Mouse (Mus musculus): ENCODE measurements at regions not wholly inside any gene's neighbourhood (a gene's known extent, or its start where the extent isn't known, plus 50 kb on each side); places are given as distances from the start of the nearest gene placed in this dataset.

DNA sequence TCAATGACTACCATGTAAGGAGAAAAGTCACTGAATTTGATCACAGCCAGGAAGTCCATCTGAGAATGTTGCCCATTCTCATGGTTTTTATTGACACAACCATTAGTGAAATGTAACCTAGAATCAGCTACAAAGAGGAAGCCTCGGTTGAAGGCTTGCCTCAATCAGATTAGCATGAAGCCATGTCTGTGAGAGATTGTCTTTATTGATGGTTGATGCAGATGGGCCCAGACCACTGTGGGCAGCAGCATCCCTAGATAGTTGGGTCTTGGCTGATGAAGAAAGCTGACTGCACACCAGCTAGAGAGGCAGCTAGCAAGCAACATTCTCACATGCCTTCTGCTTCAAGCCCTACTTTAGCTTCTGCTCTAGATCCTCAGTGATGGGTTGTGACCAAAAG is 60.4 kb upstream of the Rreb1 start:
- WGBS = 81% methylated on average over 1 of the region's 1 CpGs
- H3K4me3 ChIP-seq (replicated peaks; ENCODE audit: extremely low read depth, low read depth, low read length) = no peak overlapping the region
- no peaks in the 10 kb centered on the region for H3K4me1 ChIP-seq (ENCODE audit: control insufficient read depth, insufficient read depth, low read length)
- DNase-seq = no peak
- TF ChIP-seq CTCF (IDR thresholded peaks at IDR 0.05; ENCODE audit: insufficient read depth, low read length) = no peak
- no peak for TF ChIP-seq POLR2A (IDR thresholded peaks at IDR 0.05; ENCODE audit: borderline replicate concordance, extremely low read depth, low read depth, low read length)

DNA sequence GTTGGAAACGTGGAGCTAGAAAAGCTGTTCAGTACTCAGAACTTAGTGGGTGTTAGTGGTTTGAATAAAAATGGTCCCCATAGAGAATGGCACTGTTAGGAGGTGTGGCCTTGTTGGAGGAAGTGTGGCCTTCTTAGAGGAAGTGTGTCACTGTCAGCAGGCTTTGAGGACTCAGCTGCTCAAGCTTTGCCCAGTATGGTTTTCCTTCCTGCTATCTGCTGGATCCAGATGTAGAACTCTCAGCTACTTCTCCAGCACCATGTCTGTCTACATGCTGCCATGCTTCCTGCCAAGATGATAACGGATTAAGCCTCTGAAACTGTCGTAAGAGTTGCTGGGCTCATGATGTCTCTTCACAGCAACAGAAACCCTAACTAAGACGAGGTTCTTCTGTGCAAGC is 59.8 kb upstream of the Rreb1 start:
- 65% methylated on average over 4 of the region's 4 CpGs for WGBS
- no peak for DNase-seq
- H3K4me3 ChIP-seq (replicated peaks; ENCODE audit: extremely low read depth, low read depth, low read length) = no peak overlapping the region
- TF ChIP-seq CTCF (IDR thresholded peaks at IDR 0.05; ENCODE audit: insufficient read depth, low read length) = no peak
- TF ChIP-seq POLR2A (IDR thresholded peaks at IDR 0.05; ENCODE audit: borderline replicate concordance, extremely low read depth, low read depth, low read length) = no peak
- no peaks in the 10 kb centered on the region for H3K4me1 ChIP-seq (ENCODE audit: control insufficient read depth, insufficient read depth, low read length)

All from lung, adult 2 months (tissue).